Mouse (Mus musculus) brain, embryonic 14.5 days (tissue): ENCODE measurements at regions not wholly inside any gene's neighbourhood (a gene's known extent, or its start where the extent isn't known, plus 50 kb on each side); places are given as distances from the start of the nearest gene placed in this dataset.

ENCODE experiments used
- DNase-seq: peaks from one replicate; pipeline ENCODE4 v3.0.0-alpha.2; 2011; ENCODE audit warnings: low read depth
- CTCF ChIP-seq: fragments of 200-500 bp; IDR thresholded peaks from 2 replicates; pipeline ENCODE4 v1.5.1; 2012; ENCODE audit warnings: inconsistent platforms, mild to moderate bottlenecking, moderate library complexity, borderline replicate concordance; ENCODE audit not compliant: insufficient read depth, insufficient read length; ENCODE audit errors: extremely low read depth
- POLR2A ChIP-seq: fragments of 200-500 bp; IDR thresholded peaks from 2 replicates; pipeline ENCODE4 v1.6.1; 2012; ENCODE audit warnings: mild to moderate bottlenecking, inconsistent platforms, borderline replicate concordance; ENCODE audit not compliant: poor library complexity, insufficient read depth, insufficient read length, severe bottlenecking; ENCODE audit errors: extremely low read depth

GRCm38 (mm10) chr4:75130757-75131156 is 147.3 kb downstream of the Dmac1 start:
- TF ChIP-seq POLR2A (no peak), CTCF (no peak)
- no peak for DNase-seq

GRCm38 (mm10) chr4:75115887-75116286 is 162.2 kb downstream of the Dmac1 start:
- peak; percentile 3 for DNase-seq
- TF ChIP-seq POLR2A, result no peak
- TF ChIP-seq CTCF, result no peak

DNA sequence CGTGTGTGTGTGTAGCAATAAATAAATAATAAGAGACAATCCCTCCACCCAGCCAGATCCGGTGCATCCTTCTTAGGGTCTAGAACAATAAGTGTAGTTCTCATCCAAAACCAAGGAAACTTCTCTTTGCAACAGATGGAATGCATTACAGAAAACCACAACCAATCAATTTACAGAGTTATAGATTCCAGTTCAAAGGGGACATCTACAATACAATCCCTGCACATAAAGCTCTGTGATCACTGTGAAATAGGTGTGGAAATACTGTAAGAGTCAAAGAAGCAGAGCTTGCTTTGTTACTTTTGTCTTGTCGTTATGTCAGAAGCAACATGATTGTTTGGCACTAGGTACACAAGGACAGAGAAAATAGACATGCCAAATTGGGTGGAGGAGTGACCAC is 162.8 kb downstream of the Dmac1 start:
- TF ChIP-seq CTCF, result no peak
- no peak for TF ChIP-seq POLR2A
- peak; percentile 1 for DNase-seq

- TF ChIP-seq CTCF, result no peak
- no peak for DNase-seq
Measured at GRCm38 (mm10) chr4:75065782-75066181, 212.3 kb downstream of the Dmac1 start.

DNA sequence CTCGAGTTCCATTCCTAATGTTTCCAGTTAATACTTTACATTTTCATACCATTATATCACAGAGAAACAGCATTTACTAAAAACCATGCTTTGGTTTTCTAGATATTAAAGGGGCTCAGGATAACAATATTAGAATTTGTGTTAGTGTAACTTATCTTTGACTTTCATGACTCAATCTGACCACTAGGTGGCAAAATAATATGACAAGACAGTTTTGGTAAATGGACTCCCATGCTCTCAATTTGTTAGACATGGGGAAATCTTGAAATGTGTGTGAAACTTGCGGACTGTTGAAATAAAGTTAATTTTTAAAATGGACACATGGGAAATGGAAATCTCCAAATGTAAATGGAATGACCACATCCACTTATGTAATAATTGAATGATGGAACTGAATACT is 214.8 kb downstream of the Dmac1 start:
- TF ChIP-seq CTCF, result no peak
- TF ChIP-seq POLR2A, result no peak
- peak; percentile 74 for DNase-seq

GRCm38 (mm10) chr4:75043510-75043909 is 234.6 kb downstream of the Dmac1 start:
- DNase-seq, result no peak
- TF ChIP-seq POLR2A (no peak), CTCF (no peak)

- DNase-seq, result no peak
- TF ChIP-seq CTCF (no peak), POLR2A (no peak)
Measured at GRCm38 (mm10) chr4:75042640-75043039, 235.5 kb downstream of the Dmac1 start.

GRCm38 (mm10) chr4:75041930-75042579 is 236.1 kb downstream of the Dmac1 start:
- TF ChIP-seq POLR2A (no peak), CTCF (no peak)

More at GRCm38 (mm10) chr4:75041930-75042579, 236.1 kb downstream of the Dmac1 start:
- DNase-seq, result no peak
